Mouse (Mus musculus): ENCODE measurements around the gene Gm21861.
"Not testable (repeated sequence)": the region's sequence is repeated elsewhere in the genome, so short reads cannot be mapped to it uniquely, and the experiment has no call there.

Gm21861 gene

GRCm38 (mm10) chrY:58814497-58814896 lies at the start of gene Gm21861:
TSS of gene Gm21861 (minus strand) at chrY:58814597.
- not testable (repeated sequence) for DNase-seq (ENCODE audit: low read depth, low spot score)
